Mouse (Mus musculus) embryo, embryonic 11.5 days (tissue): ENCODE data around the gene Mef2a.

ENCODE experiments used
- DNase-seq: peaks from one replicate; pipeline ENCODE4 v3.0.0-alpha.2; 2012; ENCODE audit warnings: low read depth, low spot score

Mef2a gene

DNA sequence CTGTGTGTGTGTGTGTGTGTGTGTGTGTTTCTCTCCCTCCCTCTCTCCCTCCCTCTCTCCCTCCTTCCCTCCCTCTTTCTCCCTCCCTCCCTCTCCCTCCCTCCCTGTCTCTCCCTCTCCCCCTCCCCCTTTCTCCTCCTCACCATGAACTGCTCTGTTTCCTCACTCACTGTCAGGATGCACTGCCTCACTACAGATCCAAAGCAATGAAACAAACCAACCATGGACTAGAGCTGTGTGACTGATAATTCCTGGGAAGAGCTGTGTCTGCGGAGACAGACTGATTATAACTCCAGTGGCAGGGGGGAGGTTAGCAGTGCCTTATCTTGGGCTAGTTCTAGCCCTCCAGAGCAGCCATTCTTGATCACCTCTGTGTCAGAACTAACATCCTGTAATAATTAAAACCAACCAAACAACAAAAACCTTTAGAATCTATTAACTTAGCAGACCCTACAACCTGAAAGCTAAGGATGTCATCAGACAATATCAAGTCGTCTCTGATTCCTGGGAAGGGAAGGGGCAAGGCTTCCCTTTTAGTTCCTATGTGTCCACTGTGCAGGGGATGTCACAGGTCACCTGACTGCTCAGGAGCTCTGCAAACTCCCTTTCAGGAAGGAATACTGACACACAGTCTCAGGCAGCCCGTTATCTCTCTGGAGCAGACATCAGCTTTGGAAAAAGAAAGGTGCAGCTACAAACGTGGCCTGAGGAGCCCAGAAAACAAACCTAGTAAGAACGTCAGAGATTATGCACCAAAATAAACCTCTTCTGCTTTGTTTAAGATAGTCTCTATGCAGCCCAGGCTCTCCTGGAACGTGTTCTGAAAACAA lies 162.4 kb downstream of the Mef2a start:
- no peak for DNase-seq

GRCm38 (mm10) chr7:67208317-67208716 lies 164.3 kb downstream of the Mef2a start:
- no peak for DNase-seq

DNA sequence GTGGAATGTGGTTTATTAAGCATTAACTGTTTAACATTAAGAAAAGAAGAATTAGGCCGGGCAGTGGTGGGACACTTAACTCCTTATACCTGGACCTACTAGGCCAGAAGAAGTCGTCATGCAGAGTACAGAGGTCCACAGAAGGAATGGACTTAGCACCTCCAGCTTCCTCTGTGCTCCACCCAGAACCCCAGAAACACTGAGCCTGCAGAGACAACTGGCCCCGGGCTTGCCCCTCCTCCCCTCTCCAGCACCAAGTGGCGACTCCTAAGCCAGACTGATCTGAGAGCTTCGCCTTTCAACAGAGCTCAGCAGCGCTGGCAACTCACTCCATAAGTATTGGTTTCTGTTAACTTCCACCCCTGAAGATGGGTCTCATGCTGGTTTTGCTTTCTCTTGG lies 165.0 kb downstream of the Mef2a start:
- DNase-seq = no peak

GRCm38 (mm10) chr7:67206496-67206895 lies 166.2 kb downstream of the Mef2a start:
- DNase-seq = no peak

DNA sequence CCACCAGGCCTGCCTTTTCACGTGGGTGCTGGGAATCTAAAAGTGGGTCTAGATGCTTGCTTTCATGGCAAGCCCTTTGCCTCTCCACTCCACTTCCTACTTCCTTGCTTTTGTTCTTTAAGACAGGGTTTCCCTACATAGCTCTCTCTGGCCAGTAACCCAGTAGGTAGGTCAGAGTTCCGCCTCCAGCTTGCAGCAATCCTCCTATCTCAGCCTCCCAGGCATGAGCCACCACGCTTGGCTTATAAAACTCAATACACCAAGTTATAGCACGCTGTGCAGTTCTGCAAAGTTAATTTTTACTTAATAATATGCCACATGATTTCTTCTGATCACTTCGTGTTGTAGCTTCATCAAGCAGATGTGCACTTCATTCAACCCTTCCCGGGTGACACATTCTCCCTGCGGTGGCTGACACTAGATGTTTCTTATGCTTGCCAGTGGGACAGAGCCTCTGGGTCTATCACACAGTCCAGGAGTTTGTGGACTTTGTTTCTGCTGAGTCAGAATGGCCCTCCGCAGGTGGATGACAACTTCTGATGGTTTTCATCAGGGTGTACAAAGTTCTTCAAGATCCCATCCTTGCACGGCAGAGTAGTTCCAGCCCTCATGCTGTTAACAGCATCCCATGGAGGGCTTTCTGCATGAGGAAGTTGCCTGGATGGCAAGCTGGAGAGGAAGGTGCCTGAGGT lies 166.8 kb downstream of the Mef2a start:
- DNase-seq = no peak

DNA sequence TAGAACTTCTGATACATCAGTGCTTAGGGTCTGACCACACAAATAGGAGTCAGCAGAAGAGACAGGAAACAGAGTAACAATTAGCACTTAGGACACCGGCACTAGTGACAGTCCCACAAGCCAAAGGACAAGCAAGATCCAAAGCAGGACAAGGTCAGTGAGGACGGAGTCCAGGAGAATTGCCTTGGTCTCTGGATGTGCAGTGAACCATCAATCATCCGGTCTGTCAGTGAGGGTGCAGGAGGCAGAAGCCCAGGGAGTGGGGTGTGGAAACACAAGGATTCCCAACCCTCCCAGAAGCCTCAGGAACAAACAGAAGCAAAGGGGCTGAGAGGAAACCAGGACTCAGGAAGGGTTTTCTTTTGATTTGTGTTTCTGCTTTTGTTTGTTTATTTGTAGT lies 169.0 kb downstream of the Mef2a start:
- DNase-seq = no peak

DNA sequence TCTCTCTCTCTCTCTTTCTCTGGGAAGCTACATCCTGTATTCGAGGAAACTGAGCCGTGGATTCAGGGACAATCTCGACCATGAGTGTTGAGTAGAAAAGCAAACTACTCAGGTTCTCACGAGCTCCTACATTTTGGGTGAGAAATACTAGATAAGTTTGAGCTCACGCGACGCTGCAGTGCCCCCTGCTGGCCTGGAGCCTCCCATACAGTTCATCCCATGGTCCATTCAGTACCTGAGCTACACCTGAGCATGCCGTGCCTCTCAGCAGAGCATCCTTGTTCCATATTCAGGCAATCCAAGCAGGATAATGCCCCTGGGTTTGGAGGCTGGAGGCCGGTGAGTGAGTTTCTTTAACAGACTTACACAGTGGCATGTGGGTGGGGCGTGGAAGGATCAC lies 173.2 kb downstream of the Mef2a start:
- DNase-seq = peak; percentile 52

DNA sequence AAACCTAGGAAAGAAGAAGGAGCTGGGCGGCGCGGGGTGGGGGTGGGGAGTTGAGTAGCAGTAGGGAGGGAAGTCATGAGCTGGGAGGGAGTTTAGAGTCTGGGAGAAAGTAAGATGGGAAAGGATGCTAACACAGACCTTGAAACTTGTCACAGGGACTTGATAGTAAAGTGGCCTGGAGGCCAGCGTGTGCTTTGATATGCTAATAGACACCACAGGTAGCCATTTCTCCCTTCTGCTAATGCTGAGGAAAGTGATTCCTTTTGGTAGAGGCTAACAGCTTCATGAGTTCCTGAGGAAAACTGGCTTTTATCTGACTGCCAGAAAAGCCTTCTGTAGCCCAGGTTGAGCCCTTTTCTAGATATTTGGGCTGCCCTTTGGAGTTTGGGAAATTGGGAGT lies 188.9 kb downstream of the Mef2a start:
- DNase-seq = no peak
